Mouse (Mus musculus) embryonic fibroblast, embryonic 13.5 days (primary cell): ENCODE results near the gene Adam1b.
"Not testable (repeated sequence)": the region's sequence is repeated elsewhere in the genome, so short reads cannot be mapped to it uniquely, and the experiment has no call there.

ENCODE experiments used
- CTCF ChIP-seq: IDR thresholded peaks from 2 replicates; pipeline ENCODE4 v1.5.1; 2011; ENCODE audit warnings: mild to moderate bottlenecking, control low read depth, low read length, moderate library complexity, borderline replicate concordance; ENCODE audit not compliant: insufficient read depth
- POLR2A ChIP-seq: IDR thresholded peaks from 2 replicates; pipeline ENCODE4 v1.6.1; 2011; ENCODE audit warnings: low read depth, mild to moderate bottlenecking, control low read depth, low read length, moderate library complexity

DNA sequence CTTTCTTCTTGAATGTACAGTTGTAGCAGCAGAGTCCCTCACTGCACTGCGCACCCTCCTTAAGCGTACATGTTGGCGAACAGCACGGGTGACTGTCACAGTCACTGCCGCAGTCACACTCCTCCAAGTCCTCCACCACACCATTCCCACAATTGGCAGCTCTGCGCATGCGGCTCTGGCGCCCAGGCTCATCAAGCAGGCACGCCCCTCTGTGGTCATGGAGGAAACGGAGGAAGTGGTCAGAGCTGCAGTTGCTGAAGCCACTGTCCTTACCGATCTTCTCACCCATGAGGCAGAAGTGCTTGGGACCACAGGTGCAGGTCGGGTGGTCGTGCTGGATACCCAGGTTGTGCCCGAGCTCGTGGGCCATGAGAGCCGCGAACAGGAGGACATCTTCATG, 16.5 kb upstream of the Adam1b start:
- not testable (repeated sequence) for TF ChIP-seq CTCF, POLR2A
